Mouse (Mus musculus): ENCODE measurements around the gene Acp7. TPM values are rescaled to one million over a fixed set of nuclear protein-coding genes. Genes with fewer than 3 reads are reported as not detected.

Gene Acp7
- total and polyA plus RNA-seq, 2 experiments from 2014 or later = 0.12 to 0.24 TPM

DNA sequence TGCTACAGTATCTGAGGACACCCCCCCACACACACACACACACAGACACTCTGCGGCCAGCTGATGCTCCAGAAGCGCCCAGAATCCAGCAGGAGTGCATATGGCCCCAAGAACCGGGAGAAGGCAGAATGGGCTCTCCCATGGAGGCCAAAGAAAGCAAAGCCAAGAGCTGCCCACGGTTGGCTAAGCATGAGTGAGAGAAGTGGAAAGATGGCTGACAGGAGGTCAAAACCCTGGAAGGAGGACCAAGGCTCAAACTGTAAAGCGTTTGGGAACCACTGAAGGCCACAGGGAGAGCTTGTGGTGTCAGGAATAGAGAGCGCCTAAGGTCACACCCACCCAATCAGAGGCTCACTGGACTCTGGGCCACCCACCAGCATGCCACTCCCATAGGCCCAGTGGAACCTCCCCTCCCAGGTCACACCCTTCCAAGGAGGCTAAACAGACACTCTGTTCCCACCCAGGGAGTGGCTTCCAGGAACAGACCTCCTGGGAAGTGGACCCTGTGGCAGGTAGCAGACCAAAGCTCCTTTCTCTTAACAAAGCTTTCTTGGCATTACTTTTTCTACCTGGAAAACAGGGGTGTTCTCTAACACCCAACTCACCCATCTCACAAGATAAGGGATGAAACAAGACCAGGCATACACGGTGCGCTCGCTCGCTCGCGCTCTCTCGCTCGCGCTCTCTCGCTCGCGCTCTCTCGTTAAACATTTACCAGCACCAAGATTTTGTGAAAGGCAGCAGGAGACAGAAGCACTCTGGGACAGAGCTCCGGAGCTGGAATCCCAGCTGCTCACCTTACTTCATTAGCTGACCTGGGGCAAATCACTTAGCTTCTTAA, 34.5 kb downstream of the Acp7 start:
- peak overlapping the region; percentile 79 for H3K4me3 ChIP-seq (ENCODE audit: low read depth, low read length)
- H3K9me3 ChIP-seq (ENCODE audit: low read length) = no peaks in the 10 kb centered on the region
- DNase-seq (peak; percentile 29), ATAC-seq (no peak)
- peak overlapping the region; percentile 35; the same call in 1 of the 2 replicates for H3K27ac ChIP-seq (ENCODE audit: low read depth, low read length)
- H3K27me3 ChIP-seq (ENCODE audit: insufficient read depth, low read length) = no peaks in the 10 kb centered on the region
- H3K4me1 ChIP-seq (ENCODE audit: insufficient read depth) = peaks cover 7% of the 10 kb centered on the region; the same call in 1 of the 2 replicates
- TF ChIP-seq CTCF (IDR thresholded peaks at IDR 0.05; ENCODE audit: low read depth) = no peak
- 39% methylated on average over 20 of the region's 20 CpGs for WGBS
- H3K4me2 ChIP-seq (ENCODE audit: low read depth) = peak overlapping the region; percentile 86
- H3K9ac ChIP-seq = peak overlapping the region; percentile 61; the same call in 1 of the 2 replicates
- no peaks in the 10 kb centered on the region for H3K36me3 ChIP-seq (ENCODE audit: insufficient read depth)

DNA sequence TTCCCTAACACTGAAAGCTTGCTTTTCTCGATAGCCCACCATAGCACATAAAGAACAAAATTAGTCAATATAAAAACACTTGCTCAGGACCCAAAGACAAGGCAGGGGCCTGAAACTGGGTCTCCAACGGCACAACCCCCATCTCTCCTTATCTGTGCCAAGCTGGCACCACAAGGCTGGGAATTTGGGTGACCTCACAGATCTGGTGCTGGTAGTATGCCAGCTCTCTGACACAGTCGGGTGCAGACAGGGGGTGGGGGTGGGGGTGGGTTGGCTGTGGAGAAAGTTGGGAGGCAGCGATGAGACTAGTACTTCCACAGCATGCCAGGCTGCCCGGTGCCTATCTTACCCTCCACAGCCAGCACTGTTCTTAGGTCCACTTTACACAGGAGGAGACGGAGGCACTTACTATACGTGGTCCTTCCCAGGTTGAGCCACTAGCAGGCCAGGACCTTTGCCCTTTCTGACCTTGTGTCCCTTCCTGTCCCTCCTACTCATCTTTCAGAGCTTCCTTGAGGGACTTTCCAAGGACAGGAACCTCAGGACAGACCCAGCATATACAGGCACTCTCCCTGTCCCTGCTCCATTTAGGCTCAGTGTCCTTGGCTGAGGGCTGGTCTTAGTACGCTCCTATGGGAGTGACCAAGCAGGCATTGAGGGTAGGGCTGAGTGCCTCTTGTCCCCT, 35.2 kb downstream of the Acp7 start:
- TF ChIP-seq CTCF (IDR thresholded peaks at IDR 0.05; ENCODE audit: low read depth) = no peak
- Histone ChIP-seq H3K27ac (ENCODE audit: low read depth, low read length) (peak overlapping the region; percentile 35; the same call in 1 of the 2 replicates), H3K4me2 (ENCODE audit: low read depth) (peak overlapping the region; percentile 86; the same call in 1 of the 2 replicates), H3K4me3 (ENCODE audit: low read depth, low read length) (no peak overlapping the region), H3K36me3 (ENCODE audit: insufficient read depth) (no peaks in the 10 kb centered on the region), H3K9me3 (ENCODE audit: low read length) (no peaks in the 10 kb centered on the region), H3K4me1 (ENCODE audit: insufficient read depth) (peaks cover 7% of the 10 kb centered on the region; the same call in 1 of the 2 replicates), H3K27me3 (ENCODE audit: insufficient read depth, low read length) (no peaks in the 10 kb centered on the region), H3K9ac (no peak overlapping the region)
- 56% methylated on average over 8 of the region's 8 CpGs for WGBS
- ATAC-seq = no peak
- peak; percentile 39 for DNase-seq

- no peak for ATAC-seq
- H3K9ac ChIP-seq = no peak overlapping the region
- H3K4me1 ChIP-seq (ENCODE audit: insufficient read depth) = peaks cover 7% of the 10 kb centered on the region; the same call in 1 of the 2 replicates
- no peak for TF ChIP-seq CTCF (IDR thresholded peaks at IDR 0.05; ENCODE audit: low read depth)
- H3K9me3 ChIP-seq (ENCODE audit: low read length) = no peaks in the 10 kb centered on the region
- WGBS = 64% methylated on average over 14 of the region's 14 CpGs
- no peak overlapping the region for H3K27ac ChIP-seq (ENCODE audit: low read depth, low read length)
- H3K36me3 ChIP-seq (ENCODE audit: insufficient read depth) = no peaks in the 10 kb centered on the region
- no peak for DNase-seq
- no peaks in the 10 kb centered on the region for H3K27me3 ChIP-seq (ENCODE audit: insufficient read depth, low read length)
- H3K4me3 ChIP-seq (ENCODE audit: low read depth, low read length) = no peak overlapping the region
- no peak overlapping the region for H3K4me2 ChIP-seq (ENCODE audit: low read depth)
Measured at GRCm38 (mm10) chr7:28593206-28594111, 37.7 kb downstream of the Acp7 start.

DNA sequence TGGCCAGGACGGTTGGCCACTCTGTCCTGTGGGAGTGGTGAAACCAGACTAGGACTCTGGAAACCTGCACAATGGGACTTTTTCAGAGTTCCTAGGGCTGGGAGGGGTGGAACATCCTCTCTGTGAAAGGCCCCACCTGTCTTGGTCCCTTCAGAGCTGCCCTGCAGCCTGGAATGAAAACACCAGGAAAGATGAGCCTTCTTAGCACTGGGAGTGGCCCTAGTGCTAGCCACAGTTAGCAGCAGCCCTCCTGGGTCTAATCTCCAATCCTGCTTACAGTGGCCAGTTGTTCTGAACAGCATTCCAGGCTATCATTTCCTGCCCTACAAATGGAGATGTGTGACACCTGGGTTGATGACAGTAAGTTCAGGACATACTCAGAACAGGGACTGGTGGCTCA, 39.3 kb downstream of the Acp7 start:
- DNase-seq = no peak
- no peaks in the 10 kb centered on the region for H3K27me3 ChIP-seq (ENCODE audit: insufficient read depth, low read length)
- no peak for ATAC-seq
- WGBS = 61% methylated on average over 1 of the region's 1 CpGs
- TF ChIP-seq CTCF (IDR thresholded peaks at IDR 0.05; ENCODE audit: low read depth) = no peak
- H3K9ac ChIP-seq = no peak overlapping the region
- H3K4me2 ChIP-seq (ENCODE audit: low read depth) = no peak overlapping the region
- no peak overlapping the region for H3K27ac ChIP-seq (ENCODE audit: low read depth, low read length)
- H3K4me1 ChIP-seq (ENCODE audit: insufficient read depth) = peaks cover 7% of the 10 kb centered on the region; the same call in 1 of the 2 replicates
- H3K4me3 ChIP-seq (ENCODE audit: low read depth, low read length) = no peak overlapping the region
- no peaks in the 10 kb centered on the region for H3K9me3 ChIP-seq (ENCODE audit: low read length)
- H3K36me3 ChIP-seq (ENCODE audit: insufficient read depth) = no peaks in the 10 kb centered on the region

DNA sequence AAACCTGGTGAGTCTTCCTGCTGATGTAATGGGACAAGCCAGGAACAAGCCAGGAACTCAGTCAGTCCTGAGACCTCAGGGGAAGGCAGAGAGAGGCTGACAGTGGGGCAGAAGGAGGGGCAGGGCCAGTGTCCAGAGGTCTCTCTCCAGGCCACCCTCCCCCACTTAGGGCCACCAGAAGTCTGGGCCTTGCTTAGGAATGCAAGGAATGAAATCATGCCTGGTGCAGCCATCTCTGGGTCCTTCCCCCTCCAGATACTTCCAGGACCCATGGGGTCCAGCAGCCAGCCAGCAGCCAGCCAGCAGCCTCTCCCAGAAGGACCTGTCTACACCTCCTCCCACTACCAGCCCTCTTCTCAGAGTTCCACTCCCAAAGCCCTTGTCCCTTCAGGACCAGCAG, 43.5 kb downstream of the Acp7 start:
- Histone ChIP-seq H3K4me1 (ENCODE audit: insufficient read depth) (peaks cover 11% of the 10 kb centered on the region), H3K4me2 (ENCODE audit: low read depth) (no peak overlapping the region), H3K9ac (no peak overlapping the region), H3K4me3 (ENCODE audit: low read depth, low read length) (no peak overlapping the region), H3K27me3 (ENCODE audit: insufficient read depth, low read length) (no peaks in the 10 kb centered on the region), H3K27ac (ENCODE audit: low read depth, low read length) (no peak overlapping the region), H3K9me3 (ENCODE audit: low read length) (no peaks in the 10 kb centered on the region), H3K36me3 (ENCODE audit: insufficient read depth) (no peaks in the 10 kb centered on the region)
- ATAC-seq (no peak), DNase-seq (no peak)
- TF ChIP-seq CTCF (IDR thresholded peaks at IDR 0.05; ENCODE audit: low read depth) = no peak

DNA sequence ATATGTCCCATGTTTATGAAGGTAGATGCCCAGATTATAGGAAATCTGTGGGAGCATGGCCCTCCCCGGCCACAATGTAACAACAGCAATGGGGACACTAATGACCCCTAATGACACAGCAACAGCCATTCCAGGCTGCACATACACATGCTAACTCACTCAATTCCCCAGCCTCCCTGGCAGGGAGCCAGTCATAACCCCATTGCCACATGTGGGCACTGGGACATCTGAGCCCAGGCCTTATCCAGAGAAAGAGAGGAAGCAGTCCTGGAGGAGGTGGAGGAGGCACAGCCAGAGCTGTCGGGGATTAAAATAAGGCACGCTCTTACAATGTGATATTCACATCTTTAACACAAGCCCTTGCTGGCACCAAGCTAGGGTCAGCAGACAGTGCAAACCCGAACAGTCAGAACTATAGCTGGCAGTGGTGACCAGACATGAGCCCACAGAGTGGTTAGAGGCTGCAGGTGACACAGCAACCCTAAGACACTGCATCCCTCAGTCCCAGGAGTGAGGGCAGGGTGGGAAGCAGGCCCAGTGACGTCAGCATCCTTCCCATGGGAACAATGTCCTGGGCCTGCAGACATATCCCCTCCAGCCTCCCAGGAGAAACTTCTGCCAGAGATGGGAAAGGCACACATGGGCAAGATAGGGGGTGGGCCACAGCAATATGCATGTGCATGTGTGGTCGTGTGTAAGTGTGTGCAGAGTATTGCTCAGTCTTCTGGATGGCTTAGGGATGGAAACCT, 44.3 kb downstream of the Acp7 start:
- Histone ChIP-seq H3K4me2 (ENCODE audit: low read depth) (no peak overlapping the region), H3K4me3 (ENCODE audit: low read depth, low read length) (no peak overlapping the region), H3K36me3 (ENCODE audit: insufficient read depth) (no peaks in the 10 kb centered on the region), H3K9ac (no peak overlapping the region), H3K27ac (ENCODE audit: low read depth, low read length) (no peak overlapping the region), H3K9me3 (ENCODE audit: low read length) (no peaks in the 10 kb centered on the region), H3K4me1 (ENCODE audit: insufficient read depth) (peaks cover 11% of the 10 kb centered on the region), H3K27me3 (ENCODE audit: insufficient read depth, low read length) (no peaks in the 10 kb centered on the region)
- 53% methylated on average over 6 of the region's 6 CpGs for WGBS
- TF ChIP-seq CTCF (IDR thresholded peaks at IDR 0.05; ENCODE audit: low read depth) = no peak
- ATAC-seq (0 out of 2 replicates have a peak, but pooled peaks have one; percentile 18), DNase-seq (no peak)

All from forebrain, postnatal 0 days (tissue).